Mouse (Mus musculus): ENCODE measurements at regions not wholly inside any gene's neighbourhood (a gene's known extent, or its start where the extent isn't known, plus 50 kb on each side); places are given as distances from the start of the nearest gene placed in this dataset.
A peak's percentile ranks its signal among the peaks of the same experiment; 100 is the strongest.

DNA sequence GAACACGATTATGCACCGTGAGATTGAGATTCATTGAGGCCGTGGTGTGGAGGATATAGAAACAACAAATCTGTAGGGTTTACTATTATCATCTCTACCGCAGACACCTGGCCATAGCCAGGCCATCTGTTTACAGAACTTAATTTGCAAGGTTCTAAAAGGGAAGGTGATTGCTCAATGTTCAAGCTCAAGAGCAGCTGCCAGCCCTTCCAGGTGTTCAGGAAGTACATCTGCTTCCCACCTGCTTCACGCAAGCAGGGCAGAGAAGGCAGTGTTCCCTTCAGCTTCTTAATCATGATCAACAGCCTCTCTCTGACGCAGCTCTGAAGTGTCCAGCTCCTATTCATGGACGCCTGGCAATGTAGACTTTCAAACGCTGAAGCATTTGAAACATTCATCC is 202.4 kb upstream of the Prdm1 start:
- DNase-seq (ENCODE audit: low spot score in 2 of 2) = no peak

- no peak for DNase-seq (ENCODE audit: low spot score in 2 of 2)
These were observed 200.7 kb upstream of the Prdm1 start for GRCm38 (mm10) chr10:44728963-44729362.

GRCm38 (mm10) chr10:44724575-44724974 is 196.3 kb upstream of the Prdm1 start:
- DNase-seq (ENCODE audit: low spot score in 2 of 2) = no peak

DNA sequence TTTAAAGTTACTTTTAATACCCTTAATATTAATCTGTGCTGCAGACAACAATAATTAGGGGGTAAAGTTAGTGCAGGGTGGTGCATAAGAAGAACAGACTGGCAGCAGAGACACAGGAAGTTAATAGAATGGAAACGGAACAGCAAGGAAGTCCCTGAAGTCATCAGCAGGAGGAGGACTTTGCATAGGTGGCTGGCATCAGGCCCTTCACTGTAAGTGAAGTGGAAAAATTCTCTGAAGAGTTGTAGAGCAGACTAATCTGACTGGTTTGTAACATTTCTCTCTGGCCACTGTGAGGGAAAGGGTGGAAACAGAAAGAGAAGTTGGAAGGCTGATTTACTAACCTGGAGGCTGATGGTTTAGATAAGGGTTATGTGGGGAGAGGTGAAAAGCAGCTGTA is 195.5 kb upstream of the Prdm1 start:
- no peak for DNase-seq (ENCODE audit: low spot score in 2 of 2)

DNA sequence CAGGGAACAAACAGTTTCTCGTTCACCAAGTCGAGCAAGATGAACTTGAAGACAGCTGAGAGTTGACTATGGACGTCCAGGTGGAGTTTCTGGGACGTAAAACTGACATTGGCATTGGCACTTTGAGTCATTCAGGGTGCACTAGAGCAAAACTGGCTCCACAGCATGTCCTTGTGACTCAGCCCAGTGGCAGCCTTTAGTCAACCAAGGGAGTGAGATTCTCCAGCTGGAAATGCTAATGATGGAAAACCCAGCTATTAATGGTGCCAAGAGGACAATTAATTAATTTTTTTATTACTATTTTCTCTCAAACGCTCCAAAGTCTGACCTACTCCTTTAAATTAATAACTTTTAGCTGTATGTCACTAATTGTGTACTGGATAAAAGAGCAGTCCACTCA is 195.0 kb upstream of the Prdm1 start:
- no peak for DNase-seq (ENCODE audit: low spot score in 2 of 2)

DNA sequence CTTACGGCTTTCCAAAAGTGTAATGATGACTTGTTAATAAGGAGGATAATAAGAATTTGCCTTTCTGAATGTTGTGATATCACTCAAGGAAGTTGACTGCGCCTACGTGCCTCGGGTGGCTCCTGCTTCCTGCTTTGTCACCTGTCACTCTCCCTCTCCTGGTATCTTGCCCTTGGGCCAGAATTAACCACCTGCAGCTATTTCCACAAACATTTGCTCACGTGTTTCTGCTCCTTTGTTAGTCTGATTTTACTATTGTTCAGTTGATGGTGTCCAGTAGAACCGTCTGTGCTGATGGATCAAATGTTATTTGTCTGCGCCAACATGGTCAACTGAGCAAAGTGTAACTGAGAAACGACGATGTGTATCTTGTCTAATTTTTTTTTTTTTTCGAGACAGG is 193.4 kb upstream of the Prdm1 start:
- no peak for DNase-seq (ENCODE audit: low spot score in 2 of 2)

DNA sequence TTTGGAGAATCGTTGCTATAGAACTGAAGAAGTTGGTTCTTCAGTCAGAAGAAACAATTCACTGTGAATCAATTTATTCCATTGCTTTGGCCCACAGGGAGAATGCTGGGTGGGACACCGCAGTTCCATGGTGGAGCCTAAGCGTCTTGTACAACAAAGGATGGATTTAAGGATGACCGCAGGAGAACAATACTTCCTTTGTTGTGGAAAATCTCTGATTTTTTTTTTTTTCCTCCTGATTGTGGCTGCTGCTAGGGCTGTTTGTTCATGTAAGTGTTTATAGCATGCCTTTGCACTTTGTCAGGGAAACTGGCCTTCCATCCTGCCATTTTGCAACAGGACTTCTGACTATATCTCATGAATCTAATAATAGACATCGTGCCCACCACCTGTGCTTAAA is 188.3 kb upstream of the Prdm1 start:
- DNase-seq (ENCODE audit: low spot score in 2 of 2) = no peak

DNA sequence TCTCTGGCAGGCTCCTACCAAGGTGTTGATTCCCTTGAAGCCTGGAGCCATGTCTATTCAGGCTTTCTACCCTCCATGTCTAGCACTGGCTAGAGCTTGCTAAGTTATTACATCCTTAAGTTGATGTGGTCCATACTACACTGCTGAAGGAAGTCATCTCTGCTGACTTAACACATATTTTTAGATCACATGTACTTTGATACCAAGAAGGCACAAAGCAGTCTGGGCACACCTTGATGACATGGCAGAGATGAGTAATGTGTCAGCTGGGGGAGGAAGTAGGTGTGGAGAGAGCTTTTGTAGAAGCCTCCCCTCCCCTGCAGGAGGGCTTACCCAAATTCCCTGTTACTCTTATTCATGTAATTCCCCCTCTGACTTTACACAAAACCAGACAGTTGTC is 187.6 kb upstream of the Prdm1 start:
- DNase-seq (ENCODE audit: low spot score in 2 of 2) = no peak

DNA sequence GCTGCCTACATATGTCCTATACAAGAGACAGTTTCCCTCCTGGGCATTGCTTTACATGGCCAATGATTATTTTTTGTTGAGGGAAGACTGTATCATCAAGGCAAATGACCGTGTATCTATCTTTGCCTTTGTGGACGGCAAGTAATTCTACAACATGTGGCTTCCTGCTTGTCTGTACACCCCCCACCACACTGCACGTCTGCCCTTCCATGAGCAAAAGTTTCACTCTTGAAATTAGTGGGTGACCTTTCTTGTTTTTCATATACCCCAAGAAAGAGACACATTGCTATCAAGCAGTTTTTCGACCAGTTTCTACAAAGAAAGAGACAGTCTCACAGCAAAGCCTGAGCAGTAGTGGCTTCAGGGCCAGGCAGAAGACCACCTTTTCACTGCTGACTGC is 180.5 kb upstream of the Prdm1 start:
- no peak for DNase-seq (ENCODE audit: low spot score in 2 of 2)

- no peak for DNase-seq (ENCODE audit: low spot score in 2 of 2)
These were observed 175.8 kb upstream of the Prdm1 start for GRCm38 (mm10) chr10:44704143-44704542.

- no peak for DNase-seq (ENCODE audit: low spot score in 2 of 2)
These were observed 173.8 kb upstream of the Prdm1 start for GRCm38 (mm10) chr10:44702108-44702507.

GRCm38 (mm10) chr10:44699988-44700537 is 171.8 kb upstream of the Prdm1 start:
- DNase-seq (ENCODE audit: low spot score in 2 of 2) = no peak

DNA sequence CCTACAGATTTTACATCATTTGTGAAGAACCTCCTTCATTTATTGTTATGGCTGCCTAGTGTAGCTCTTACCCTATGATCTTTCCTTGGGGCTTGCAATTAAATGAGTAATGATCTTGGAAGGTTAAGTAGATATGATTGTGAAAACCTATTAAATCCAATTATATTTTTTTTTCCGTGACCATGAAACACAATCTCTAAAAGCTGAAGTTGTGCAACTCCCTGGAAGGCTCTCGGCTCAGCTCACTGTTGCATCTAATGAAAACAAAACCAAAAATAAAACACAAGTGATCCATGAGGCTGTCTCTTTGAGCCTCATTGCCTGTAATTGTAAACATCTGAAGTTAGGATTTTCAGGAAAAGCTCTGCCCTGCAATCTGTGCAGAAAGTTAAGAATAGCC is 169.7 kb upstream of the Prdm1 start:
- DNase-seq (ENCODE audit: low spot score in 2 of 2) = no peak

GRCm38 (mm10) chr10:44696973-44697372 is 168.7 kb upstream of the Prdm1 start:
- DNase-seq (ENCODE audit: low spot score in 2 of 2) = no peak

DNA sequence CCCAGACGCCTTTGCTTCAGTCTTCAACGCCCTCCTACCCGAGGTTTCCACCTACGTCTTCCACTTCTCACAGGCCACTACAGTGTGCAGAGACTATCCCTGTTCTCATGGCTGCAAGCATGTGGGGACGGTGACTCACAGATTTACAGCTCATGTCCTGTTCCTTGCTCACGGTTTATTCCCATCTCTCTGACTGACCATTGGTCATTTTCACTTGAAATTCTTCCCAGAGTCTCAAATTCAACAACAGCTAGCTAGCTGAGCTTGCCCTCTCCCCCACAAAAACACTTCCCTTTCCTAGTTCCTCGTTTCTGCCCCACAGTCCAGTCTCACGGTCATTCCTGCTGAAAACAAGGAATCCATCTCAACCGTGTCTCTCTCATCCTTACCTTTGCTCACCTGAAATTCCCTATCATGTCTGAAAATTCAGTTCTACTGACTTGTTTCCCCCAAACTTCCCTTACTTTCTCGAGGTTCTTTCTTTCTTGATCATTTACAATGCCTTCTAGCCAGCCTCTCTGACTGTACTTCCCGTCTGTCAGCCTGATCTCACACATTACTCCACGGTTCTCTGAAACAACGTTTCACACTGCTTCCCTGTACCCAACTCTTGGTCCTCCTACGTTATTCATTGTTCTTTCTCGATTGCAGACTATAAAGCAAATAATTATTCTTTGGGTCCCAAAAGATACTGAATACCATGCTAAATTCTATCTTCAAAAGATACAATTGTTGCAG is 163.5 kb upstream of the Prdm1 start:
- DNase-seq (ENCODE audit: low spot score in 2 of 2) = no peak

DNA sequence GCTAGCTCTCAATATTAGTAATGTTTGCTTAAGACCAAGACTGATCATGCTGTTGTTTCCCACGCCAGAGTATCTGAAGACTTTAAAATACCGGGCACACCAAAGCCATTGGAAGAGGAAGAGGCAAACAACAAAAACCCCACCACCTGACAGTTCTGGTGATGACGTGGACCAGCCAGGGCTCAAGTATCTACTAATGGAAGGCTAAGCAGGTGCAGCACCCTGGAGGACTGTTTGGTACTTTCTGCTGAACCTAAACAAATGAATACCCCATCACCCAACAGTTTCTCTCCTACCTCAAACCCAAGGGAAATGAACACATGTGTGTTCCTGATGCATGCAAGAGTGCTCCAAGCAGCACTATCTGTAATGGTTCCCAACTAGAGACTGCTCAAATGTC is 160.3 kb upstream of the Prdm1 start:
- DNase-seq (ENCODE audit: low spot score in 2 of 2) = no peak

DNA sequence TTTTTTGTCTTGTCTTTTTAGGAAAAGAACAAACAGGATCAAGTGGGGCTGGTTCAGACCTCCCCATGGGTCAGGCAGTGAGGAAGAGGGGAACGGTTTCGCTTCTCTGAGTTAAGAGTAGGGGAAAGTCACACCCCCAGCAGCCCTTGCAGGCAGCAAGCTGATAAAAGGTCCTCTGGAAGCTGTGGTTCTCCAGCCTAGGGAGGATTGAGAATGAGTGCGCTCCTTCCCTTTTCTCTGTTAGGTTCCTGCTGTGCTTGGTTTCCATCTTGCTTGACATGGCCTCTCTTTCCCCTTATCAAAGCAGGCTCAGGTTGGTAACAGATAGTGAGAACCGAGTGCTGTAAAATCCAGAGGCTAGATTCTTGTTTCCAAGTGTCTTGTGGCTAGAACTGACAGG is 157.8 kb upstream of the Prdm1 start:
- DNase-seq (ENCODE audit: low spot score in 2 of 2) = no peak

GRCm38 (mm10) chr10:44685215-44685614 is 156.9 kb upstream of the Prdm1 start:
- DNase-seq (ENCODE audit: low spot score in 2 of 2) = no peak

- no peak for DNase-seq (ENCODE audit: low spot score in 2 of 2)
These were observed 148.2 kb upstream of the Prdm1 start for GRCm38 (mm10) chr10:44676506-44676905.

- DNase-seq (ENCODE audit: low spot score in 2 of 2) = no peak
These were observed 137.3 kb upstream of the Prdm1 start for GRCm38 (mm10) chr10:44665509-44666144.

DNA sequence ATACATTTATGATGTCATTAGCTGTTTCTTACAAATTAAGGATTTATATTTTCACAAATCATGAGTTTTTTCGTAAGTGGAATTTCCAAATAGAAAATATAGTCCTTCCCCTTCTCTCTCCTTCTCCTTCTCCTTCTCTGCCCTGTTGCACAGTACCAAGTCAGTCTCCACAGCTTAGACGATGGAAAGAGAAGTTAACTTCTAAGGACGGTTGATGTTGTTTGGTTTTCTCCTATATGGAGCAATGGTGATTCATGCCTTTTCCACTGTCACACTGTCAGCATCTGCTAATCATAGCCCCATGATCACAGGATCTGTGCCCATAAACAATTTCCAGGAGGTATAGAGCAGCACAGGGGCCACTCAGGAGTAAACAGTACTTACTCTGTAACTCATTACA is 131.2 kb upstream of the Prdm1 start:
- no peak for DNase-seq (ENCODE audit: low spot score in 2 of 2)

DNA sequence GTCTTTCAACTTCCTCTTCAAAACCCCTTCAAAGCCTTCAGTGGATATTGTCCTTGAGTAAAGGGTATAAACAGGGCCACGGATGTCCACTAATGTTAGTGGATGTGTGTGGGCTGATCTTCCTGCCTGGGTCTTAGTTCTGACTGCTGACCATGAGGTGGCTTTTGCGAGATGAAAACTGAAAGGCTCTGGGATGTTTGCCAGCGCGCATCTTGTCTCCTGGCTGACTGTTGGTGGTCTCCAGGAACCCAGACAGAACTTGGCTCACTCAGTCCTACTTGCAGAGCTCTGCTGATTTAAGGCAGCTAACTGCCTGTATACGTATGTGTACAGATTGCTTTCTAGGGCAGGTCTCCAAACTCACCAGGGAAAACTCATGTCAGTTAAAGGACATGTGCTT is 125.5 kb upstream of the Prdm1 start:
- peak in 1 of 2 experiments; percentile 21 for DNase-seq (ENCODE audit: low spot score in 2 of 2)

GRCm38 (mm10) chr10:44647021-44647420 is 118.7 kb upstream of the Prdm1 start:
- no peak for DNase-seq (ENCODE audit: low spot score in 2 of 2)
